ENCODE assay signal across 11 mouse cellular contexts in genomic region chr6:90597592-90597991, GRCm38 (mm10). TPM values are rescaled to one million over a fixed set of nuclear protein-coding genes. Genes with fewer than 3 reads are reported as not detected.
A peak's percentile ranks its signal among the peaks of the same experiment; 100 is the strongest.
DNase-seq lines count a peak whose midpoint lies in the region; ATAC-seq lines count a peak whose summit lies in the region.
"Had no signal": no experiment of that assay in that cellular context is flagged by ENCODE, and none has a peak within 500 bp of the region (broad histone marks: within the 10 kb centered on the region; RNA-seq: fewer than 3 reads in every experiment).

No protein-coding gene starts in this region.

- peak; percentile 95 for DNase-seq in heart, adult 11 months
- no peak for DNase-seq in heart, adult 8-10 months (ENCODE audit: low spot score)
- DNase-seq in right cerebral cortex, postnatal 10 days (ENCODE audit: low spot score in 2 of 2), result peak; percentile 78 to 79
- DNase-seq in right cerebral cortex, postnatal 36 days (ENCODE audit: low spot score in 2 of 2), result no peak
- DNase-seq in neural tube, embryonic 10.5 days (ENCODE audit: extremely low spot score, low spot score), result no peak
- no peak for DNase-seq in testis, postnatal 10 days (ENCODE audit: low spot score)
- DNase-seq: thymus, postnatal 36 days had no signal

- peak; percentile 59 for ATAC-seq in common myeloid progenitor, adult 5-6 weeks (replicated peaks; ENCODE audit: low read depth, poor library complexity, severe bottlenecking)
- ATAC-seq in megakaryocyte progenitor cell, adult 5-6 weeks (replicated peaks; ENCODE audit: poor library complexity), result peak; percentile 35
- ATAC-seq: intestine, embryonic 16.5 days; midbrain, embryonic 13.5 days had no signal

RNA-seq across cellular contexts. Expression of gene Slc41a3, which starts 6.9 kb away (rescaled TPM):
- total RNA-seq in heart, adult 8-10 months (2022), result 10 to 100 TPM; 48.1 to 98.4 (median 78.7) TPM
- 4.1 and 6.6 TPM in 2 replicates for total RNA-seq in common myeloid progenitor, adult 5-6 weeks (2017)
- total RNA-seq in megakaryocyte progenitor cell, adult 5-6 weeks (2015), result 3.3 and 6.4 TPM in 2 replicates
- total RNA-seq in megakaryocyte progenitor cell, adult 5-6 weeks (2017), result 2.4 and 4.0 TPM in 2 replicates

Comparison
In these comparisons a context has a peak if more than half of its experiments do, and no peak if none do; other contexts are left out.
1. DNase-seq: peak in heart, adult 11 months (single experiment) and right cerebral cortex, postnatal 10 days (2 of 2); none in heart, adult 8-10 months (single experiment), right cerebral cortex, postnatal 36 days (0 of 2), neural tube, embryonic 10.5 days (single experiment) and testis, postnatal 10 days (single experiment).